Mouse (Mus musculus): Measurements from ENCODE around the gene Irf9.

DNA sequence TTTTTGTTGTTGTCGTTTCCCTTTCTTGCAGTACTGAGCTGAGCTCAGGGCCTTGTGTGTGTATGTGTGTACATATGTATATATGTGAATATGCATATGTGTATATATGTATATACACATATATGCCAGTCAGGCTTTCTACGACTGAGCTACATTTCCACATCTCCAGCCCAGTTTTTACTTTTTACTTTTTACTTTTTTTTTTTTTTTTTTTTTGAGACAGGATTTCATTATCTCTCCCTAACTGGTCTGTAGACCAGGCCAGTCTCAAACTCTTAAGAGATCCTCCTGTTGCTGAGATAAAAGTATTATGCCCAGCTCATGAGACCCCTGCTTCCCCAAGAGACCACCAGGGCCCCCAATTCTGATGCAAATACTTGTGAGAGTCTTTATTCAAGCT, 13.5 kb downstream of the Irf9 start:
- TF ChIP-seq CTCF (IDR thresholded peaks at IDR 0.05; ENCODE audit: low read depth, low read length) (no peak), GATA1 (IDR thresholded peaks at IDR 0.05; ENCODE audit: borderline replicate concordance, low read length) (no peak), GATA2 (IDR thresholded peaks at IDR 0.05; ENCODE audit: borderline replicate concordance, low read depth, low read length) (no peak)

All from G1E (cell line).